Mouse (Mus musculus): ENCODE measurements around the gene Sstr4. TPM values are rescaled to one million over a fixed set of nuclear protein-coding genes. Genes with fewer than 3 reads are reported as not detected.

Gene Sstr4
- polyA plus RNA-seq, 1 experiment = not detected

- Histone ChIP-seq H3K36me3 (replicated peaks; ENCODE audit: low read length) (no peaks in the 10 kb centered on the region), H3K9me3 (0 out of 2 replicates have a peak, but pooled peaks cover 5% of the 10 kb centered on the region), H3K4me3 (replicated peaks) (peak overlapping the region; percentile 92), H3K4me1 (peaks cover 83% of the 10 kb centered on the region), H3K27me3 (replicated peaks) (peaks cover 24% of the 10 kb centered on the region)
- no peak for TF ChIP-seq FLI1 (IDR thresholded peaks at IDR 0.05; ENCODE audit: low read length)
- TF ChIP-seq GATA1 (IDR thresholded peaks at IDR 0.05; ENCODE audit: borderline replicate concordance, low read length) = no peak
Measured at GRCm38 (mm10) chr2:148406160-148406970, 11.2 kb downstream of the Sstr4 start.

- TF ChIP-seq GATA1 (IDR thresholded peaks at IDR 0.05; ENCODE audit: borderline replicate concordance, low read length) (no peak), FLI1 (IDR thresholded peaks at IDR 0.05; ENCODE audit: low read length) (no peak)
- no peaks in the 10 kb centered on the region for H3K36me3 ChIP-seq (replicated peaks; ENCODE audit: low read length)
- 0 out of 2 replicates have a peak, but pooled peaks cover 5% of the 10 kb centered on the region for H3K9me3 ChIP-seq
- H3K4me1 ChIP-seq = peaks cover 74% of the 10 kb centered on the region
- peaks cover 24% of the 10 kb centered on the region for H3K27me3 ChIP-seq (replicated peaks)
- peak overlapping the region; percentile 92 for H3K4me3 ChIP-seq (replicated peaks)
Measured at GRCm38 (mm10) chr2:148406971-148407869, 12.1 kb downstream of the Sstr4 start.

GRCm38 (mm10) chr2:148407870-148408760 lies 13.0 kb downstream of the Sstr4 start, which contains the start of gene Thbd:
Gene Thbd (minus strand): TSS chr2:148408188.
- Histone ChIP-seq H3K27me3 (replicated peaks) (peaks cover 24% of the 10 kb centered on the region), H3K4me3 (replicated peaks) (peak within 1 kb of the TSS; percentile 92), H3K36me3 (replicated peaks; ENCODE audit: low read length) (no peaks in the 10 kb centered on the region), H3K9me3 (0 out of 2 replicates have a peak, but pooled peaks cover 5% of the 10 kb centered on the region), H3K4me1 (peaks cover 66% of the 10 kb centered on the region)
- no peak for TF ChIP-seq FLI1 (IDR thresholded peaks at IDR 0.05; ENCODE audit: low read length)
- TF ChIP-seq GATA1 (IDR thresholded peaks at IDR 0.05; ENCODE audit: borderline replicate concordance, low read length) = no peak

GRCm38 (mm10) chr2:148408761-148409120 lies 13.6 kb downstream of the Sstr4 start:
- TF ChIP-seq FLI1 (IDR thresholded peaks at IDR 0.05; ENCODE audit: low read length) (no peak), GATA1 (IDR thresholded peaks at IDR 0.05; ENCODE audit: borderline replicate concordance, low read length) (no peak)
- Histone ChIP-seq H3K4me1 (peaks cover 60% of the 10 kb centered on the region), H3K36me3 (replicated peaks; ENCODE audit: low read length) (no peaks in the 10 kb centered on the region), H3K9me3 (0 out of 2 replicates have a peak, but pooled peaks cover 5% of the 10 kb centered on the region), H3K4me3 (replicated peaks) (peak overlapping the region; percentile 92), H3K27me3 (replicated peaks) (peaks cover 24% of the 10 kb centered on the region)

- Histone ChIP-seq H3K27me3 (replicated peaks) (peaks cover 24% of the 10 kb centered on the region), H3K9me3 (0 out of 2 replicates have a peak, but pooled peaks cover 5% of the 10 kb centered on the region), H3K4me3 (replicated peaks) (peak overlapping the region; percentile 92), H3K36me3 (replicated peaks; ENCODE audit: low read length) (no peaks in the 10 kb centered on the region), H3K4me1 (peaks cover 56% of the 10 kb centered on the region)
- TF ChIP-seq GATA1 (IDR thresholded peaks at IDR 0.05; ENCODE audit: borderline replicate concordance, low read length) (no peak), FLI1 (IDR thresholded peaks at IDR 0.05; ENCODE audit: low read length) (no peak)
Measured at GRCm38 (mm10) chr2:148409141-148409540, 14.0 kb downstream of the Sstr4 start.

GRCm38 (mm10) chr2:148409821-148410220 lies 14.7 kb downstream of the Sstr4 start:
- H3K4me1 ChIP-seq = peaks cover 52% of the 10 kb centered on the region
- TF ChIP-seq GATA1 (IDR thresholded peaks at IDR 0.05; ENCODE audit: borderline replicate concordance, low read length) (no peak), FLI1 (IDR thresholded peaks at IDR 0.05; ENCODE audit: low read length) (no peak)
- no peaks in the 10 kb centered on the region for H3K36me3 ChIP-seq (replicated peaks; ENCODE audit: low read length)

GRCm38 (mm10) chr2:148419151-148419550 lies 24.0 kb downstream of the Sstr4 start:
- no peaks in the 10 kb centered on the region for H3K9me3 ChIP-seq
- H3K4me1 ChIP-seq = peaks cover 6% of the 10 kb centered on the region; the same call in 1 of the 2 replicates
- no peak for TF ChIP-seq FLI1 (IDR thresholded peaks at IDR 0.05; ENCODE audit: low read length)
- TF ChIP-seq GATA1 (IDR thresholded peaks at IDR 0.05; ENCODE audit: borderline replicate concordance, low read length) = no peak
- H3K4me3 ChIP-seq (replicated peaks) = no peak overlapping the region
- no peaks in the 10 kb centered on the region for H3K36me3 ChIP-seq (replicated peaks; ENCODE audit: low read length)
- peaks cover 5% of the 10 kb centered on the region for H3K27me3 ChIP-seq (replicated peaks)

More at GRCm38 (mm10) chr2:148409821-148410220, 14.7 kb downstream of the Sstr4 start:
- Histone ChIP-seq H3K9me3 (0 out of 2 replicates have a peak, but pooled peaks cover 5% of the 10 kb centered on the region), H3K27me3 (replicated peaks) (peaks cover 24% of the 10 kb centered on the region), H3K4me3 (replicated peaks) (no peak overlapping the region)

- H3K36me3 ChIP-seq (replicated peaks; ENCODE audit: low read length) = no peaks in the 10 kb centered on the region
- H3K4me3 ChIP-seq (replicated peaks) = no peak overlapping the region
- no peaks in the 10 kb centered on the region for H3K9me3 ChIP-seq
- TF ChIP-seq GATA1 (IDR thresholded peaks at IDR 0.05; ENCODE audit: borderline replicate concordance, low read length) = no peak
- H3K27me3 ChIP-seq (replicated peaks) = peaks cover 5% of the 10 kb centered on the region
- peaks cover 6% of the 10 kb centered on the region; the same call in 1 of the 2 replicates for H3K4me1 ChIP-seq
Measured at GRCm38 (mm10) chr2:148419776-148420175, 24.6 kb downstream of the Sstr4 start.

- no peak overlapping the region for H3K4me3 ChIP-seq (replicated peaks)
- TF ChIP-seq GATA1 (IDR thresholded peaks at IDR 0.05; ENCODE audit: borderline replicate concordance, low read length) = no peak
- TF ChIP-seq FLI1 (IDR thresholded peaks at IDR 0.05; ENCODE audit: low read length) = no peak
- peaks cover 3% of the 10 kb centered on the region for H3K27me3 ChIP-seq (replicated peaks)
- no peaks in the 10 kb centered on the region for H3K36me3 ChIP-seq (replicated peaks; ENCODE audit: low read length)
- peaks cover 8% of the 10 kb centered on the region; the same call in 1 of the 2 replicates for H3K4me1 ChIP-seq
- H3K9me3 ChIP-seq = no peaks in the 10 kb centered on the region
Measured at GRCm38 (mm10) chr2:148421112-148421511, 26.0 kb downstream of the Sstr4 start.

Data from megakaryocyte, embryonic 14.5 days (primary cell).